Mouse (Mus musculus): ENCODE results near the gene Gm20852. TPM values are rescaled to one million over a fixed set of nuclear protein-coding genes. Genes with fewer than 3 reads are reported as not detected.
"Not testable (repeated sequence)": the region's sequence is repeated elsewhere in the genome, so short reads cannot be mapped to it uniquely, and the experiment has no call there.

Gene Gm20852
- polyA plus RNA-seq (2012; rRNA removed), result not detected in 2 replicates

DNA sequence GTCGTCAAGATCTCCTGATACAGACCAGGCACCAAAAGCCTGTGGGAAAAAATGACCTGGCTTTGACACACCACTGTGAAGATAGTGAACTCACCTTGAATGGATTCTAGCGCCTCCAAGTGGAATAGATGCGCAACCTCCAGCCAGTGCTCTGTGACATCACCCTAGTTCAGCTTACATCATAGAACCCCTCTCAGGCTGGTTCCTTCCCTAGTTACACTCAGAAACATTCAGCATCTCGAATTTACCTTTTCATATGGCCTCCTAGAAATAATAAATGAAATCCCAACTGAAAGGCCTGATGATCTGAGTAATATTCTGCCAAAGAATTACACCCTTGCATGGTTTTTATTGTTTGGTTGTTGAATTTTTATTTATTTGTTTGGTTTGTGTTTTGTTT is at the start of gene Gm20852:
Gene Gm20852, minus strand, starts transcription at position 101 of the 400 bp plus-strand sequence.
- not testable (repeated sequence) for DNase-seq (ENCODE audit: extremely low spot score in 1 of 2, low spot score in 1 of 2)

Measured in frontal cortex, adult 2 months (tissue).